Mouse (Mus musculus): ENCODE measurements around the gene Col24a1. TPM values are rescaled to one million over a fixed set of nuclear protein-coding genes. Genes with fewer than 3 reads are reported as not detected.

Col24a1 gene
- polyA plus RNA-seq, 1 experiment = 1.4 TPM

- Histone ChIP-seq H3K36me3 (ENCODE audit: control insufficient read depth, insufficient read depth, low read length) (no peaks in the 10 kb centered on the region), H3K4me1 (ENCODE audit: control insufficient read depth, insufficient read depth, insufficient read length, low read length) (no peaks in the 10 kb centered on the region), H3K27me3 (ENCODE audit: control insufficient read depth, insufficient read depth, low read length) (no peaks in the 10 kb centered on the region), H3K4me3 (ENCODE audit: low read depth, low read length) (no peak overlapping the region), H3K27ac (ENCODE audit: insufficient read depth, low read depth, low read length) (no peak overlapping the region)
- WGBS = 15% methylated on average over 7 of the region's 7 CpGs
- TF ChIP-seq POLR2A (IDR thresholded peaks at IDR 0.05; ENCODE audit: low read depth, low read length) (no peak), CTCF (IDR thresholded peaks at IDR 0.05; ENCODE audit: extremely low read depth, insufficient read length, insufficient replicate concordance, low read depth, low read length) (no peak)
These were observed 229.3 kb downstream of the Col24a1 start for GRCm38 (mm10) chr3:145521528-145522080.

GRCm38 (mm10) chr3:145522311-145522710, 230.0 kb downstream of the Col24a1 start:
- Histone ChIP-seq H3K36me3 (ENCODE audit: control insufficient read depth, insufficient read depth, low read length) (no peaks in the 10 kb centered on the region), H3K4me3 (ENCODE audit: low read depth, low read length) (no peak overlapping the region), H3K27ac (ENCODE audit: insufficient read depth, low read depth, low read length) (no peak overlapping the region), H3K4me1 (ENCODE audit: control insufficient read depth, insufficient read depth, insufficient read length, low read length) (no peaks in the 10 kb centered on the region), H3K27me3 (ENCODE audit: control insufficient read depth, insufficient read depth, low read length) (no peaks in the 10 kb centered on the region)
- WGBS = 79% methylated on average over 2 of the region's 2 CpGs
- TF ChIP-seq CTCF (IDR thresholded peaks at IDR 0.05; ENCODE audit: extremely low read depth, insufficient read length, insufficient replicate concordance, low read depth, low read length) (no peak), POLR2A (IDR thresholded peaks at IDR 0.05; ENCODE audit: low read depth, low read length) (no peak)

GRCm38 (mm10) chr3:145525266-145525665, 233.0 kb downstream of the Col24a1 start:
- Histone ChIP-seq H3K36me3 (ENCODE audit: control insufficient read depth, insufficient read depth, low read length) (no peaks in the 10 kb centered on the region), H3K27ac (ENCODE audit: insufficient read depth, low read depth, low read length) (no peak overlapping the region), H3K4me1 (ENCODE audit: control insufficient read depth, insufficient read depth, insufficient read length, low read length) (no peaks in the 10 kb centered on the region), H3K27me3 (ENCODE audit: control insufficient read depth, insufficient read depth, low read length) (no peaks in the 10 kb centered on the region; the same call in 1 of the 2 replicates), H3K4me3 (ENCODE audit: low read depth, low read length) (no peak overlapping the region)
- TF ChIP-seq CTCF (IDR thresholded peaks at IDR 0.05; ENCODE audit: extremely low read depth, insufficient read length, insufficient replicate concordance, low read depth, low read length) (no peak), POLR2A (IDR thresholded peaks at IDR 0.05; ENCODE audit: low read depth, low read length) (no peak)
- 91% methylated on average over 4 of the region's 4 CpGs for WGBS

GRCm38 (mm10) chr3:145537870-145538269, 245.6 kb downstream of the Col24a1 start:
- WGBS = 83% methylated on average over 1 of the region's 1 CpGs
- no peaks in the 10 kb centered on the region for H3K4me1 ChIP-seq (ENCODE audit: control insufficient read depth, insufficient read depth, insufficient read length, low read length)
- H3K36me3 ChIP-seq (ENCODE audit: control insufficient read depth, insufficient read depth, low read length) = no peaks in the 10 kb centered on the region
- no peak overlapping the region for H3K4me3 ChIP-seq (ENCODE audit: low read depth, low read length)
- H3K27me3 ChIP-seq (ENCODE audit: control insufficient read depth, insufficient read depth, low read length) = no peaks in the 10 kb centered on the region
- no peak for TF ChIP-seq CTCF (IDR thresholded peaks at IDR 0.05; ENCODE audit: extremely low read depth, insufficient read length, insufficient replicate concordance, low read depth, low read length)
- no peak overlapping the region for H3K27ac ChIP-seq (ENCODE audit: insufficient read depth, low read depth, low read length)

- Histone ChIP-seq H3K27ac (ENCODE audit: insufficient read depth, low read depth, low read length) (no peak overlapping the region), H3K4me1 (ENCODE audit: control insufficient read depth, insufficient read depth, insufficient read length, low read length) (no peaks in the 10 kb centered on the region), H3K4me3 (ENCODE audit: low read depth, low read length) (no peak overlapping the region), H3K27me3 (ENCODE audit: control insufficient read depth, insufficient read depth, low read length) (0 out of 2 replicates have a peak, but pooled peaks cover 2% of the 10 kb centered on the region), H3K36me3 (ENCODE audit: control insufficient read depth, insufficient read depth, low read length) (no peaks in the 10 kb centered on the region)
- 72% methylated on average over 10 of the region's 10 CpGs for WGBS
- TF ChIP-seq CTCF (IDR thresholded peaks at IDR 0.05; ENCODE audit: extremely low read depth, insufficient read length, insufficient replicate concordance, low read depth, low read length) = no peak
- no peak for TF ChIP-seq POLR2A (IDR thresholded peaks at IDR 0.05; ENCODE audit: low read depth, low read length)
These were observed 256.5 kb downstream of the Col24a1 start for GRCm38 (mm10) chr3:145548441-145549415.

- TF ChIP-seq CTCF (IDR thresholded peaks at IDR 0.05; ENCODE audit: extremely low read depth, insufficient read length, insufficient replicate concordance, low read depth, low read length) (no peak), POLR2A (IDR thresholded peaks at IDR 0.05; ENCODE audit: low read depth, low read length) (no peak)
- 75% methylated on average over 3 of the region's 3 CpGs for WGBS
These were observed 257.9 kb downstream of the Col24a1 start for GRCm38 (mm10) chr3:145550216-145550615.

GRCm38 (mm10) chr3:145554388-145554787, 262.1 kb downstream of the Col24a1 start:
- WGBS = 62% methylated on average over 2 of the region's 2 CpGs
- H3K27me3 ChIP-seq (ENCODE audit: control insufficient read depth, insufficient read depth, low read length) = 0 out of 2 replicates have a peak, but pooled peaks cover 2% of the 10 kb centered on the region
- H3K4me1 ChIP-seq (ENCODE audit: control insufficient read depth, insufficient read depth, insufficient read length, low read length) = no peaks in the 10 kb centered on the region
- H3K36me3 ChIP-seq (ENCODE audit: control insufficient read depth, insufficient read depth, low read length) = no peaks in the 10 kb centered on the region
- TF ChIP-seq CTCF (IDR thresholded peaks at IDR 0.05; ENCODE audit: extremely low read depth, insufficient read length, insufficient replicate concordance, low read depth, low read length) (no peak), POLR2A (IDR thresholded peaks at IDR 0.05; ENCODE audit: low read depth, low read length) (no peak)
- H3K27ac ChIP-seq (ENCODE audit: insufficient read depth, low read depth, low read length) = no peak overlapping the region
- H3K4me3 ChIP-seq (ENCODE audit: low read depth, low read length) = no peak overlapping the region

More at GRCm38 (mm10) chr3:145550216-145550615, 257.9 kb downstream of the Col24a1 start:
- Histone ChIP-seq H3K27me3 (ENCODE audit: control insufficient read depth, insufficient read depth, low read length) (0 out of 2 replicates have a peak, but pooled peaks cover 2% of the 10 kb centered on the region), H3K36me3 (ENCODE audit: control insufficient read depth, insufficient read depth, low read length) (no peaks in the 10 kb centered on the region), H3K4me3 (ENCODE audit: low read depth, low read length) (no peak overlapping the region), H3K4me1 (ENCODE audit: control insufficient read depth, insufficient read depth, insufficient read length, low read length) (no peaks in the 10 kb centered on the region), H3K27ac (ENCODE audit: insufficient read depth, low read depth, low read length) (no peak overlapping the region)

All from small intestine, adult 2 months (tissue).